Mouse (Mus musculus): ENCODE results near the gene Gm28043.

Gm28043 gene

GRCm38 (mm10) chr17:29627285-29627684 is 12.6 kb downstream of the Gm28043 start:
- DNase-seq: no peak

- DNase-seq: peak; percentile 43
These were observed 14.3 kb downstream of the Gm28043 start for GRCm38 (mm10) chr17:29628946-29629345.

GRCm38 (mm10) chr17:29629620-29630019 is 14.9 kb downstream of the Gm28043 start:
- DNase-seq: no peak

- no peak for DNase-seq
These were observed 17.6 kb downstream of the Gm28043 start for GRCm38 (mm10) chr17:29632312-29632711.

GRCm38 (mm10) chr17:29635492-29635891 is 20.8 kb downstream of the Gm28043 start:
- DNase-seq: peak; percentile 55

GRCm38 (mm10) chr17:29636118-29636517 is 21.4 kb downstream of the Gm28043 start:
- no peak for DNase-seq

GRCm38 (mm10) chr17:29637377-29637776 is 22.7 kb downstream of the Gm28043 start:
- DNase-seq: no peak

- DNase-seq: no peak
These were observed 23.2 kb downstream of the Gm28043 start for GRCm38 (mm10) chr17:29637895-29638294.

GRCm38 (mm10) chr17:29640971-29641370 is 26.3 kb downstream of the Gm28043 start:
- no peak for DNase-seq

- DNase-seq: no peak
These were observed 27.5 kb downstream of the Gm28043 start for GRCm38 (mm10) chr17:29642219-29642618.

- no peak for DNase-seq
These were observed 43.6 kb downstream of the Gm28043 start for GRCm38 (mm10) chr17:29658249-29658648.

GRCm38 (mm10) chr17:29660076-29660761 is 45.5 kb downstream of the Gm28043 start, which contains the start of gene Cmtr1:
Cmtr1 (plus strand) TSS chr17:29660595.
- peak; percentile 93 for DNase-seq

- DNase-seq: no peak
These were observed 46.2 kb downstream of the Gm28043 start for GRCm38 (mm10) chr17:29660762-29661391.

- DNase-seq: no peak
These were observed 47.5 kb downstream of the Gm28043 start for GRCm38 (mm10) chr17:29662145-29662544.

- peak; percentile 56 for DNase-seq
These were observed 53.6 kb downstream of the Gm28043 start for GRCm38 (mm10) chr17:29668051-29668986.

GRCm38 (mm10) chr17:29669030-29669429 is 54.4 kb downstream of the Gm28043 start:
- no peak for DNase-seq

GRCm38 (mm10) chr17:29669936-29670335 is 55.3 kb downstream of the Gm28043 start:
- no peak for DNase-seq

GRCm38 (mm10) chr17:29671021-29671420 is 56.3 kb downstream of the Gm28043 start:
- DNase-seq: no peak

GRCm38 (mm10) chr17:29673325-29673724 is 58.6 kb downstream of the Gm28043 start:
- no peak for DNase-seq

- DNase-seq: no peak
These were observed 63.9 kb downstream of the Gm28043 start for GRCm38 (mm10) chr17:29678526-29678925.

GRCm38 (mm10) chr17:29679038-29679767 is 64.5 kb downstream of the Gm28043 start:
- DNase-seq: no peak

GRCm38 (mm10) chr17:29680174-29680573 is 65.5 kb downstream of the Gm28043 start:
- peak; percentile 62 for DNase-seq

- DNase-seq: no peak
These were observed 66.2 kb downstream of the Gm28043 start for GRCm38 (mm10) chr17:29680921-29681320.
